Mouse (Mus musculus) heart, postnatal 0 days (tissue): ENCODE data around the gene Arx. TPM values are rescaled to one million over a fixed set of nuclear protein-coding genes. Genes with fewer than 3 reads are reported as not detected.

Experiments used
- ATAC-seq: fragments of 200-750 bp; cut with Nextera tagmentation; 2 replicates; pipeline ENCODE4 v1.8.0; 2017; ENCODE audit warnings: low read depth, moderate number of reproducible peaks, moderate library complexity; ENCODE audit not compliant: insufficient read depth
- DNase-seq: peaks from one replicate; pipeline ENCODE4 v3.0.0-alpha.2; 2016; ENCODE audit warnings: low spot score
- H3K27ac ChIP-seq: fragments of 300-500 bp; sonication (generic); 2 replicates; pipeline ENCODE4 v1.5.1; 2014; ENCODE audit warnings: low read depth, mild to moderate bottlenecking
- H3K27me3 ChIP-seq: fragments of 300-500 bp; sonication (generic); 2 replicates; pipeline ENCODE4 v1.6.1; 2014; ENCODE audit warnings: low read length, mixed read lengths; ENCODE audit not compliant: control insufficient read depth, insufficient read depth
- H3K36me3 ChIP-seq: fragments of 300-500 bp; sonication (generic); replicated peaks from 2 replicates; pipeline ENCODE4 v1.6.1; 2014; ENCODE audit warnings: low read length, mixed read lengths; ENCODE audit not compliant: control insufficient read depth, insufficient read depth
- H3K4me1 ChIP-seq: fragments of 300-500 bp; sonication (generic); 2 replicates; pipeline ENCODE4 v1.6.1; 2014; ENCODE audit warnings: antibody characterized with exemption; ENCODE audit not compliant: control insufficient read depth, insufficient read depth
- H3K4me2 ChIP-seq: fragments of 300-500 bp; sonication (generic); 2 replicates; pipeline ENCODE4 v1.6.1; 2014; ENCODE audit warnings: low read depth, mild to moderate bottlenecking, low read length, moderate library complexity
- H3K4me3 ChIP-seq: fragments of 300-500 bp; sonication (generic); 2 replicates; pipeline ENCODE4 v1.5.1; 2014; ENCODE audit warnings: low read depth, low read length
- H3K9ac ChIP-seq: fragments of 300-500 bp; sonication (generic); replicated peaks from 2 replicates; pipeline ENCODE4 v1.6.1; 2014; ENCODE audit warnings: low read depth, low read length, mixed read lengths
- H3K9me3 ChIP-seq: fragments of 300-500 bp; sonication (generic); replicated peaks from 2 replicates; pipeline ENCODE4 v1.6.1; 2016; ENCODE audit warnings: low read length; ENCODE audit not compliant: control insufficient read depth
- CTCF ChIP-seq: IDR thresholded peaks from 2 replicates; pipeline ENCODE4 v1.5.1; 2016; ENCODE audit warnings: antibody characterized with exemption, control low read depth, low read depth
- EP300 ChIP-seq: IDR thresholded peaks from 2 replicates; pipeline ENCODE4 v1.6.1; 2016; ENCODE audit warnings: antibody characterized with exemption, low read depth
- WGBS: fragments of 180-500 bp; shearing (Covaris S2); extraction: QIAGEN DNeasy Blood & Tissue Kit; methylation state at CpG from one replicate; pipeline ENCODE4 v1.1.7; 2014; 5-methylcytosine and 5-hydroxymethylcytosine counted together
- polyA plus RNA-seq: library from polyadenylated mRNA; unstranded; fragments of >200 nt; fragmentation: Nextera tagmentation; extraction: Ambion mirVana; gene quantifications from 2 replicates; pipeline ENCODE4 v1.2.1, GENCODE M21; 2015
- total RNA-seq: library from RNA; depleted of rRNA; stranded (reverse); fragments of >200 nt; gene quantifications from 2 replicates; pipeline ENCODE4 v1.2.3, GENCODE M21; 2014; ENCODE audit warnings: low replicate concordance; rRNA removed

Arx gene
- total RNA-seq, result not detected in 2 replicates
- polyA plus RNA-seq, result not detected in 2 replicates

DNA sequence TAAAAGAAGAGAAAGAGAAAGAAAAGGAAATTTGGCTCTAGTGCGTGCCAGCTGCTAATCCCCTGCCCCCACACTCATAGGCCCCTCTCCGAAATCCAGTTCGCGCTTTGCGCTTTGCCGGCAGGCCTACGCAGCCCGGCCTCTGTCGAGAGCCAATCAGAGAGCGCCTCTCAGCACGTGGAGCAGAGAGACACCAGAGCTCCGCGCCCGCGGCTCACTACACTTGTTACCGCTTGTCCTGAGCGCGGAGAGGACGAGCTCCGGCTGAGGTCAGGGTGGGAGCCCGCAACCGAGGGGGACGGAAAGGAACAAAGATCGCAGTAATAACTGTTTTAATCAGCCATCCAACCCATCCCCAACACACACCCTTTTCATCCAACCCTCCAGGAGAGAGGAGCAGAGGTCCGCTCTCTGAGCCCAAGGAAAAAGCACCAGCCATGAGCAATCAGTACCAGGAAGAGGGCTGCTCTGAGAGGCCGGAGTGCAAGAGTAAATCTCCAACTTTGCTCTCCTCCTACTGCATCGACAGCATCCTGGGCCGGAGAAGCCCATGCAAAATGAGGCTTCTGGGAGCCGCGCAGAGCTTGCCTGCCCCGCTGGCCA lies at the start of gene Arx:
Arx (plus strand) TSS at position 155 of the 603 bp plus-strand sequence.
- peaks cover 91% of the 10 kb centered on the region for H3K27me3 ChIP-seq
- H3K36me3 ChIP-seq, result no peaks in the 10 kb centered on the region
- no peaks in the 10 kb centered on the region for H3K4me1 ChIP-seq
- 22% methylated on average over 31 of the region's 31 CpGs for WGBS
- H3K9ac ChIP-seq, result no peak within 1 kb of the TSS
- ATAC-seq, result peak; percentile 83
- peak; percentile 48 for DNase-seq
- H3K4me3 ChIP-seq, result 0 out of 2 replicates have a peak within 1 kb of the TSS, but pooled peaks have one; percentile 0
- no peak for TF ChIP-seq EP300
- no peak for TF ChIP-seq CTCF
- no peak within 1 kb of the TSS for H3K27ac ChIP-seq
- no peak within 1 kb of the TSS for H3K4me2 ChIP-seq
- peaks cover 3% of the 10 kb centered on the region; the same call in 1 of the 2 replicates for H3K9me3 ChIP-seq

DNA sequence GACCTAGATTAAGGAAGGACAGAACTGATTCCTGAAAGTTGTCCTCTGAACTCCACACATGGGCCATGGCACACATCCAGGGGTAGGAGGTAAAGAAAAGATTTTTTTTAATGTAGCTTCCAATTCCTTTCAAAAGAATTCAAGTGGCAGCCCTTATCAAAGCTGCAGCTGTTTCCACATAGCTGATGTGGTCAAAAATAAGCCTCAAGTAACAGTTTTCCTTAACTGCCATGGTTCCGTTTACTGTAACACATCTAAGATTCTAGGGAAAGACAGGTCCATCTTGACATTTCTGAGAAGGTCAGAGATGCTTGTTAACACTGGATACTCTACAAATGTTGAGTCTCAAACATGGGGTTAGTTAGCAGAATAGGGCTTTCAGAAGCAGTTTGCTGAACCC lies 34.9 kb upstream of the Arx start:
- H3K9me3 ChIP-seq, result no peaks in the 10 kb centered on the region
- 45% methylated on average over 1 of the region's 1 CpGs for WGBS
- H3K27ac ChIP-seq, result no peak overlapping the region
- DNase-seq (no peak), ATAC-seq (no peak)
- H3K9ac ChIP-seq, result no peak overlapping the region
- no peaks in the 10 kb centered on the region for H3K4me1 ChIP-seq
- H3K36me3 ChIP-seq, result no peaks in the 10 kb centered on the region
- H3K4me2 ChIP-seq, result no peak overlapping the region
- no peak for TF ChIP-seq CTCF
- TF ChIP-seq EP300, result no peak
- H3K27me3 ChIP-seq, result no peaks in the 10 kb centered on the region
- H3K4me3 ChIP-seq, result no peak overlapping the region

DNA sequence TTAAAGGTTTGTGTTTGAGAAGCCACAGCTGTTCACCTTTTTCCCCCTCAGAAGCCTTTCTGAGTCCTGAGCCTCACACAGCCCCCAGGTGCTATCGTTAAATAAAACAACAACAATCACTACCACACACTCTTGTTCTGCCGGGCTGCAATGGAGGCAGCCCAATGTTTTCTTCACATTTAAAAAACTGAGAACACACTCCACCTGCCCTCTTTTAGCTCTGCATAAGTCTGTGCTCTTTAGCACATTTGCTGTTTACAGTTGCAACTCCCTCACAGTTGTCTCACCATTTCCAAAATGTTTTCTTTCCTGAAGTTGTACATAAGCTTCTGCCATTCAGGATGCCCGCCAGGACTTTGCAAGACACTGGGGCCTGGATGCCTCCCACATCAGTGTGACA lies 10.6 kb upstream of the Arx start:
- no peak overlapping the region for H3K4me3 ChIP-seq
- TF ChIP-seq CTCF, result no peak
- TF ChIP-seq EP300, result no peak
- no peaks in the 10 kb centered on the region for H3K36me3 ChIP-seq
- H3K4me2 ChIP-seq, result no peak overlapping the region
- 44% methylated on average over 3 of the region's 3 CpGs for WGBS
- no peak overlapping the region for H3K9ac ChIP-seq
- no peaks in the 10 kb centered on the region for H3K4me1 ChIP-seq
- ATAC-seq, result no peak
- no peak for DNase-seq
- H3K9me3 ChIP-seq, result no peaks in the 10 kb centered on the region
- peaks cover 16% of the 10 kb centered on the region; the same call in 1 of the 2 replicates for H3K27me3 ChIP-seq
- no peak overlapping the region for H3K27ac ChIP-seq

DNA sequence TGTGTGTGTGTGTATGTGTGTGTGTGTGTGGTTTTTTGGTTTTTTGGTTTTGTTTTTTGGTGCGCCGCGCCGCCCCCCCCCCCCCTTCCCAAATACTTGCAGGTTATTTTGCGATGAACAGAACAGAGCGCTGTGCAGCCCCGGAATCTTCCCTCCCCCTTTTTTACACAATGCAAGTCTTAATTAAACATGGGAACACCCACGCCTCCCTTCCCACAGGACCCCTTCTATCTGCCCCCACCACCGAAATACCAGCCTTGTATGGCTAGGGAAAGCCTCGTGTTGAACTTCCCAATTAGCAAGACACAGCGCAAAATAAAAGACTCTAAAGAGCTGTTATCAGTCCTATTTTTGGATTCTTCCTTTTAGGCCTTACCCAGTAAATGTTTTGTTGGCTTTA lies 6.3 kb upstream of the Arx start:
- Histone ChIP-seq H3K27me3 (peaks cover 54% of the 10 kb centered on the region), H3K4me2 (no peak overlapping the region)

DNA sequence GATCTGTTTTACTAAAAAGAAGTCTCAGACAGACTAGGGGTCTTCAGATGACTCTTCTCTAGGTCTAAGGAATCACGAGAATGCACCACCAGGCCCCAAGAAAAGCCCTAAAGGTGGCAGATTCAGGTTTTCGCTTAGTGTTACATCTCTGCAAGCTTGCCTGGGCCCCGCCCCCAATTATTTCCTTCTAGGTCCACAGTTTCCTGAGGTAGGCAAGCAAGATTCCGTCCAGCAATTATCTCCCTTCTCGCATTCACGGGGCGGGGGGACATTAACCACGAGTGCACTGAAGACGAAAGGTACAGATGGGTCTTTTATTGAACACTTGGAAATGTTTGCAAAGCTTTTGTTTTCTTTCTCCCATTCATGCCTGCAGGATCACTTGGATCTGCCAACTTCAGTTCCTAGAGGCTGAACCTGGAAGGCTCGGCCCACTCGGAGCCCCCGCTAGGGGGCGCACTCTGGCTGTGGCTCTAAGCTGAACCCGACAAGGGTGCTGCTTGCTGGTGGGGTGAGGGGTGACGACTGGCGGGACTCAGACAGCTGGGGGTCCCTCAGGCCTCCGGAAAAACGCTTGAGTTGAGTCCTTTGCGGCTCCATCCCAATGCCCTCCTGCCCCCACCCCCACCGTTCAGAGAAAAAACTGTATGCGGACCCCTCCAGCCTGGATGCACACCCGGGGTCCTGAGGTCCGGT lies 5.1 kb upstream of the Arx start:
- TF ChIP-seq EP300, result no peak
- peak; percentile 34 for TF ChIP-seq CTCF
- Histone ChIP-seq H3K27me3 (peaks cover 66% of the 10 kb centered on the region), H3K36me3 (no peaks in the 10 kb centered on the region), H3K27ac (no peak overlapping the region), H3K4me1 (no peaks in the 10 kb centered on the region), H3K4me3 (no peak overlapping the region), H3K4me2 (peak overlapping the region; percentile 21; the same call in 1 of the 2 replicates), H3K9me3 (no peaks in the 10 kb centered on the region), H3K9ac (no peak overlapping the region)
- DNase-seq (no peak), ATAC-seq (no peak)
- WGBS, result 17% methylated on average over 23 of the region's 23 CpGs

More for the DNA sequence above, 6.3 kb upstream of the Arx start:
- no peak for DNase-seq
- no peak for TF ChIP-seq EP300
- no peak for TF ChIP-seq CTCF
- no peak for ATAC-seq
- WGBS, result 28% methylated on average over 8 of the region's 11 CpGs
- Histone ChIP-seq H3K4me3 (no peak overlapping the region), H3K36me3 (no peaks in the 10 kb centered on the region), H3K27ac (no peak overlapping the region), H3K9ac (no peak overlapping the region), H3K4me1 (no peaks in the 10 kb centered on the region), H3K9me3 (no peaks in the 10 kb centered on the region)
